Mouse (Mus musculus): ENCODE results near the gene Fsd1. TPM values are rescaled to one million over a fixed set of nuclear protein-coding genes. Genes with fewer than 3 reads are reported as not detected.

The Fsd1 gene
- not detected in 2 replicates for polyA plus RNA-seq (2012; ENCODE audit: low replicate concordance)

GRCm38 (mm10) chr17:55986030-55986961 is at the start of gene Fsd1:
Gene Fsd1, plus strand, starts transcription at chr17:55986509.

DNA sequence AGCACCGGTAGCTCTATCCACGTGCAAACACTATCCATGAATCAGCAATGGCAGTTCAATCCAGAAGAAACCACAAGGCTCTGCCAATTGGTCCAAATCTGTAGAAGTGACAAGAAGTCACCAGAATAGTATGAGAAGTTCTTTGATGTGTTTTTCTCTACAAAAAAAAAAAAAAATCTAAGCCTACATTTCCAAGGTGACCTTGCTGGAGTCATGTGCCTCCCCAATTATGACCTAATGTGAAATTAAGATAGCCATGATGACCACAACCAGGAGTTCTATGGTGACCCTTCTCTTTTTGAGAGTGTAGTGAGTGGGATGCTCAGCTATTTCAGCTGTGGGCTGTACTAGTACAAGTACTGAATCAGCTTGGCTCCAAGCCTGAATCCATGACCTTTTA is 36.9 kb upstream of the Fsd1 start, which contains the start of gene Zfp119b:
Zfp119b (minus strand) TSS at position 101 of the 400 bp plus-strand sequence.

DNA sequence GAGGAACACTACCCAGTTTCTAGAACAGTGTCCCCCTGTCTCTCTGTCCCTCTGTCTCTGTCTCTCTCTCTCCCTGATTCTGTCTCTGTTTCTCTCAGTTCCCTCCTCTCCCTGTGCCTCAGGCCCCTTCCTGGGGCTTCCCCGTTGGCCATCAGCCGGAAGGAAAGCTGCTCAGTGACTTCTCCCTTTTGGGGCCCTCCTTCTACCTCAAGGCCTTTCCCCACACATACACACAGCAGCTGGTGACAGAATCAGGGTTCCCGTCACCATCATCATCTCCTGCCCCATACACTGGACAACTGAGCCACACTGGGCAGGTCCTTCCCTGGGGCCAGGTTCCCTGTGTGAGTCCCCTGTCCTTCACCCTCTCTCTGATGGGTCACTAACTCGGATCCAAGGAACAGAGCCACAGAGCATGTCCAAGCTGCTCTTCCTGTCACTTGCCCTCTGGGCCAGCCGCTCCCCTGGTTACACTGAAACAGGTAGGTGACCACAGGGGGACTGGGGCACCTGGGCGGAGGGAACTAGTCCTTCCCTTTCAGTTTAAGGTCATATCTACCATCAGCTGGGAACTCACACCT is 33.8 kb upstream of the Fsd1 start, which contains the start of gene Ebi3:
Ebi3 (plus strand) TSS at position 194 of the 581 bp plus-strand sequence.

DNA sequence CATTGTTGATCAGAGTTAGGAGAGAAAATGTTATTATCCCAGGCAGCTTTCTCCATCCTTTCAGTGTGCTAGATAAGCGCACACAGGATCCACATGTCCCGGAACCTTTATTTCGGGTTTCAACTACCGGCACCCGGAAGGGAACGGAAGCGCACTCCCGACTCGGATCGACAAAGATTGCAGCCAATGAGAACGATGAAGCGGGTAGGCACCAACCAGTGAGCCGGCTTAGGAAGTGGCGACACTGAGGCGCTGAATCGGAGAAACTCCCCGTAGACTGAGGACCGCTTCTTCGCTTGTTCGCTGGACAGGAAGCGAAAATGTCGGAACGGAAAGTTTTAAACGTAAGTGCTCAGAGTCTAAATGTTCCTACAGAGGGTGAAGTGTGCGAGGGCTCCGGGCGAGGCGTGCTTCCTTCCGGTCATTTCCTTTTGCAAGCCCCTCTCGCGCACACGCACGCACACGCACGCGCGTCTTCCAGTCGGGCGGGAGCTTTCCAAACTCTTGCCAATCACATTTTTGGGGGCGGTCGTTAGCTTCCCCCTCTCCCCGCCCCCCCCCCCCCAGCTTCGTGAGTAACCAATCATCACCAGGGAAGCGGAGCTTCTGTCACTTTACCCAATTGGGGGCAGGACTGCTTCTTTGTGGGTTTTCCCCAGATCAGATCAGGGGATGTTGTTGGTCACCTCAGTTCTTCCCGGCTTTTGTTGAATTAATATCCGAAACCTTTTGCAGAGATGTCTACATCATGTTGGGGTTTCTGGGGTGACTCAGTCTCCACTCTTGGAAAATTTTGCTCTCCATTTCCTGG is 27.2 kb upstream of the Fsd1 start, which contains the start of gene Yju2:
Yju2 (plus strand) TSS at position 182 of the 811 bp plus-strand sequence.

GRCm38 (mm10) chr17:55969966-55970891 is 16.1 kb upstream of the Fsd1 start, which contains the start of gene Shd:
Gene Shd, plus strand, starts transcription at chr17:55970467.

DNA sequence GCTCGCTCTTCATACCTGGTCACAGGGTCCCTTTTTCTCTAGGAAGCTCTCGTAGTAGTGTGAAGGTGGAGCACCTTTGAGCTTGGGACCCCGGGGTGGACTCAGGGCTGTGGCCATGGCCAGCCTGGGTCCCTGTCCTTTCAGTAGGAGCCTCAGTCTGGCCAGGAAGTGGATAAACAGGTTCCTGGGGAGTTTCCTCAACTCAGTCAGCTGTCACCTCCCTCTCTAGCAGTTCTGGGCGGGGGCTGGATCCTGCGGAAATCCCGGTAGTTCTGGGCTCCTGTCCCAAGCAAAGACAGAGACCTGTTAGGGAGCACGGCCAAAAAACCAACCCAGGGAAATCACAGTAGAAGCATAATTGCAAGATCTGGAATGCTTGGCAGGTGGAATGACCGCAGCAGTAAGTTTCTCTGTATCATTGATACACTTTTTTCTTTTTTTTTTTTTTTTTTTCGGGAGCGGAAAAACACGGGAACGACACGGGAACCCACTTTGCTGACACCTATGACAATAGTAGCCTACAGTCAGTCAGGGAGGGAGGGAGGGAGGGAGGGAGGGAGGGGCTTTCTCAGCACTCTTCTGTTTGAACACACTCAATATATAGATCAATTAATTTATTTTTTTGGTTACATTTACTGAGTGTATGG is 19.2 kb downstream of the Fsd1 start, which contains the start of the genes Stap2 and Mpnd:
Stap2 (minus strand) TSS at position 170 of the 647 bp plus-strand sequence.
Mpnd (plus strand) TSS at position 297 of the 647 bp plus-strand sequence.

DNA sequence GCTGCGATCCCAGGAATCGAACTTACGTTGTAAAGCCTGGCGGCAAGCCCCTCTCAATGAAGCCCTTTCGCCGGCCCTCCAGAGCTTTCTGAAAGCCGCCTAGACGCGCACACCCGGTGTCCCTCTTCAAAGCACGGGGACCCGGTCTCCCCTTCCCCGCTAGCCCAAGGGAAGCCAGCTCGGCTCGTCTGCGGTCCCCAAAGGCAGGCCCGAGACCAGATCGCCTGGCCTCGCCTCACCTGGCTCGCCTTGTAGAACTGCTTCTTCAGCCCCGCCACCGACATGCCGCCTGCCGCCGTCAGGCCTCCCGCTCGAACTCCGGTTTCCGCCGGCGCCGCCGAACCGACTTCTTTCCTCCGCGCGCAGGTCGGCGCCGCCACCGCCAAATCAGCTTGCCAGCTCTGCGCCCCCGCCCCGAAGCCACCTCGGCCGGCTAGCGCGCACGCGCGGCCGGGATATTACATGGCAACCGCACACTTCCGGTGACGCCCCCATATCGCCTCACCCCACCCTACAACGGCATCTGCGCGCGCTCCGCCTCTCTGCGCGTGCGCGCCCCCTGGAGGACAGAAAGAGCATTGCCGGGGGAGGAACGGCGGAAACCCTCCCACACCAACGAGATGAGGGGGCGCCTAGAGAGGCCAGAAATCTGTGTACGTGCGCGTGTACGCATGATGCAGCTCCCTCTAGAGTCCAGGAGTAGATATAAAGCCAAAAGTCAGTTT is 50.0 kb downstream of the Fsd1 start, which contains the start of gene Sh3gl1:
Sh3gl1 (minus strand) TSS at position 460 of the 725 bp plus-strand sequence.

DNA sequence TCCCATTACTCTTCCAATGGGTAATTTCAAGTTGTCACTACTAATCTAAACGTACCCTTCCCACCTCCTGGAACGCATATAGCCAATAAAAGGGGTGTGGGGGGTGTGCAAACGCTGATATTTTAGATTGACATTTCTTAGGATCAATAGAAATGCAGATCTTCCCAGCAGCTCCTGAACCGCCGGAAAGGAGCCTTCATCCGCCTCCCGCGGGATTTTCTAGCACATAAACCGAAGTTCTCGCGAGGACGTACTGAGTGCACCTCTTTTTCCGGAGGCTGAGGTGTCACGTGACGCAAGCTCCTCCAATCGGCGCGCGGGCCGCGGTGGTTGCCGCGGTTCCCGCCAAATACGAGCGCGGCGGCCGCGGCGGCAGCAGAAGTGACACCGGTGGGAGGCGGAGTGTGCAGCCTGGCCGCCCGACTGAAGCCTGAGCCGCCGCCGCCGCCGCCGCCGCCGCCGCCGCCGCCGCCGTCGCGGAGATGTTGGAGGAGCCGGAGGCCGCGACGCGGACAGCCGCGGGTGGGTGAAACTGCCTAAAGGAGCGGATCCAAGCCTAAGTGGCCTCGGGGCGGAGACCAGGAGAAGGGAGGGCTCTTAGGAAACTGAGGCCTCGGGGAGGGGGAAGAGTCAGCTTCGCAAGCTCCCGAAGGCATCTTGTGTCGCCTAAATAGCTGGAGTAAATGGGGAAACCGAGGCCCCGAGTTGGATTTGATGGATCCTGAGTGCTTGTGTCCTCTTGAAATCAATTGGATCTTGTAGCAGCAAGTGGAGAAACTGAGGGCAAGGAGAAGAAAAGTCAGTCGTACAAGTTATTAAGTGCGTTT is 53.9 kb downstream of the Fsd1 start, which contains the start of gene Chaf1a:
Chaf1a (plus strand) TSS at position 410 of the 827 bp plus-strand sequence.

Other genes starting within 250 kb of the Fsd1 start
- gene Adgre4, start 236.5 kb upstream of the Fsd1 start, polyA plus RNA-seq (2012; ENCODE audit: low replicate concordance), result 1.6 and 4.5 TPM in 2 replicates
- gene Zfp119a, start 107.6 kb upstream of the Fsd1 start, polyA plus RNA-seq (2012; ENCODE audit: low replicate concordance), result 0.42 and 0.67 TPM in 2 replicates
- 0.43 and 2.5 TPM in 2 replicates for gene Zfp959, start 94.4 kb upstream of the Fsd1 start, polyA plus RNA-seq (2012; ENCODE audit: low replicate concordance)
- 0.41 and 0.72 TPM in 2 replicates for gene Zfp119b, start 37.0 kb upstream of the Fsd1 start, polyA plus RNA-seq (2012; ENCODE audit: low replicate concordance)
- gene Ebi3, start 33.9 kb upstream of the Fsd1 start, polyA plus RNA-seq (2012; ENCODE audit: low replicate concordance), result 52.3 and 96.9 TPM in 2 replicates
- 20.3 and 42.1 TPM in 2 replicates for gene Yju2, start 27.4 kb upstream of the Fsd1 start, polyA plus RNA-seq (2012; ENCODE audit: low replicate concordance)
- gene Shd, start 16.0 kb upstream of the Fsd1 start, polyA plus RNA-seq (2012; ENCODE audit: low replicate concordance), result 0.58 and 0.65 TPM in 2 replicates
- 1.2 and 1.3 TPM in 2 replicates for gene Stap2, start 19.1 kb downstream of the Fsd1 start, polyA plus RNA-seq (2012; ENCODE audit: low replicate concordance)
- 88.2 and 117 TPM in 2 replicates for gene Mpnd, start 19.2 kb downstream of the Fsd1 start, polyA plus RNA-seq (2012; ENCODE audit: low replicate concordance)
- gene Sh3gl1, start 50.1 kb downstream of the Fsd1 start, polyA plus RNA-seq (2012; ENCODE audit: low replicate concordance), result 89.2 and 144 TPM in 2 replicates
- gene Chaf1a, start 53.9 kb downstream of the Fsd1 start, polyA plus RNA-seq (2012; ENCODE audit: low replicate concordance), result 6.0 and 15.6 TPM in 2 replicates
- gene Ubxn6, start 88.5 kb downstream of the Fsd1 start, polyA plus RNA-seq (2012; ENCODE audit: low replicate concordance), result 73.8 and 75.4 TPM in 2 replicates
- gene Hdgfl2, start 93.1 kb downstream of the Fsd1 start, polyA plus RNA-seq (2012; ENCODE audit: low replicate concordance), result 101 and 241 TPM in 2 replicates
- not detected in 2 replicates for gene Plin4, start 123.3 kb downstream of the Fsd1 start, polyA plus RNA-seq (2012; ENCODE audit: low replicate concordance)
- 0.72 TPM in 1 of 2 replicates, not detected in the other for gene Plin5, start 131.1 kb downstream of the Fsd1 start, polyA plus RNA-seq (2012; ENCODE audit: low replicate concordance)
- gene Lrg1, start 135.5 kb downstream of the Fsd1 start, polyA plus RNA-seq (2012; ENCODE audit: low replicate concordance), result 23.7 and 144 TPM in 2 replicates
- 4.6 and 13.7 TPM in 2 replicates for gene Sema6b, start 153.8 kb downstream of the Fsd1 start, polyA plus RNA-seq (2012; ENCODE audit: low replicate concordance)
- gene Tnfaip8l1, start 176.0 kb downstream of the Fsd1 start, polyA plus RNA-seq (2012; ENCODE audit: low replicate concordance), result 3.4 and 4.4 TPM in 2 replicates
- 15.4 and 25.6 TPM in 2 replicates for gene Mydgf, start 197.4 kb downstream of the Fsd1 start, polyA plus RNA-seq (2012; ENCODE audit: low replicate concordance)
- 60.0 and 65.5 TPM in 2 replicates for gene Dpp9, start 232.4 kb downstream of the Fsd1 start, polyA plus RNA-seq (2012; ENCODE audit: low replicate concordance)